Mouse (Mus musculus): ENCODE data around the gene Tut7. TPM values are rescaled to one million over a fixed set of nuclear protein-coding genes. Genes with fewer than 3 reads are reported as not detected.
"Not testable (repeated sequence)": the region's sequence is repeated elsewhere in the genome, so short reads cannot be mapped to it uniquely, and the experiment has no call there.

Tut7 gene
- polyA plus RNA-seq, 1 experiment from 2014 or later: 48.9 TPM

DNA sequence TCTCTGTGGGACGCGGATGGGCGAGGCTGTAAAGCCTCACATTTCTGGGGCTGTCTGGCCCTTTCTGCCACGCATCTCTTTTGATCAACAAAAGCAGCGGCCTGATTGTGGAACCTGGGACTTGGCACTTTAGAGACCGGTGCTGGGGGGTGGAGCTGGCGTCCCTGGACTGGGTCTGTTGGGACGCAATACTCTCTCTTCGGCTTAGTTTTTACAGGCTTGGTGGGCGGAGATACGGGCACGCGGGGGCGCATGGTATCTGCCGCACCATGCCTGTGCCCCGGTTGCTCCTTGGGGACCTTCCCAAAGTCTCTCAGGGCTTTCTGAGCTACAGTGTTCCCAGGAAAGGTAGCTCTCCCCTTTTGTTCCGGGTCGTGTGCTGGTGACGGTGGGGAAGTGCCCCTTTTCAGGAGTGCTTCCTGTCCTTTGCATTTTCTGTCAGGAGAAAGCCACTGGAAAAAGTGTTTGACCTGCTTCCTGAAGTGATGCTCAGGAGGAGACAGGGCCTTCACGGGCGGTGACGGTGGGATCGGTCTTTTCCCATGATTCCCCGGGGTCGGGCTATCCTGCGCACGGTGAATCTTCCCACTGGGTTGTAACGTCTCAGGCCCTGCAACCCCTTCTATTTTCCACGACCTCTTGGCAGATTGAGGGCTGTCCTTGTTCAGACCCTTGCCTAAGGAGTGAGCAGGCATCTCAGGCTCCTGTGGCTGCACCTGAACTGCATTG is 96.6 kb downstream of the Tut7 start:
- Histone ChIP-seq H3K9me3 (replicated peaks) (no peaks in the 10 kb centered on the region), H3K4me2 (peak overlapping the region; percentile 51), H3K9ac (no peak overlapping the region), H3K4me3 (replicated peaks) (peak overlapping the region; percentile 17; the same call in 1 of the 2 replicates), H3K27me3 (0 out of 2 replicates have a peak, but pooled peaks cover 10% of the 10 kb centered on the region), H3K27ac (no peak overlapping the region), H3K36me3 (no peaks in the 10 kb centered on the region), H3K4me1 (peaks cover 6% of the 10 kb centered on the region)
- WGBS: 27% methylated on average over 29 of the region's 29 CpGs
- no peak for ATAC-seq (replicated peaks; ENCODE audit: low FRiP score)

DNA sequence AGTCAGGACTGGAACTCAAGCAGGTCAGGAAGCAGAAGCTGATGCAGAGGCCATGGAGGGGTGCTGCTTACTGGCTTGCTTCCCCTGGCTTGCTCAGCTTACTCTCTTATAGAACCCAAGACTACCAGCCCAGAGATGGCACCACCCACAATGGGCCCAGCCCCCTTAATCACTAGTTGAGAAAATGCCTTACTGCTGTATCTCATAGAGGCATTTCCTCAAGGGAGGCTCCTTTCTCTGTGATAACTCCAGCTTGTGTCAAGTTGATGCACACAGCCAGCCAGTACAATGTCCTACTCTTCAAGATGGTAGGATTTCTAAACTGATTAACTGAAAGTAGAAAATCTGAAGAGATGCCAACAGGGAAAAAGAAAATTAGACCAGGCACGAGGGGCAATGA is 100.9 kb downstream of the Tut7 start:
- not testable (repeated sequence) for H3K9ac ChIP-seq; H3K9me3 ChIP-seq (replicated peaks); H3K4me2 ChIP-seq; H3K27ac ChIP-seq; H3K4me1 ChIP-seq; ATAC-seq (replicated peaks; ENCODE audit: low FRiP score); H3K36me3 ChIP-seq; H3K4me3 ChIP-seq (replicated peaks)
- 0 out of 2 replicates have a peak, but pooled peaks cover 10% of the 10 kb centered on the region for H3K27me3 ChIP-seq
- 78% methylated on average over 1 of the region's 1 CpGs for WGBS

Other genes starting within 250 kb of the Tut7 start
- 12.5 and 13.3 TPM in 2 replicates for gene Agtpbp1, start 237.9 kb downstream of the Tut7 start, polyA plus RNA-seq (2015; fragmentation: Nextera tagmentation; extraction: Ambion mirVana)
- gene Naa35, start 237.9 kb downstream of the Tut7 start, polyA plus RNA-seq (2015; fragmentation: Nextera tagmentation; extraction: Ambion mirVana): 101 and 113 TPM in 2 replicates
- 37.9 and 40.5 TPM in 2 replicates for gene Golm1, start 147.3 kb downstream of the Tut7 start, polyA plus RNA-seq (2015; fragmentation: Nextera tagmentation; extraction: Ambion mirVana)
- not detected in 2 replicates for gene 4921517D22Rik, start 129.0 kb downstream of the Tut7 start, polyA plus RNA-seq (2015; fragmentation: Nextera tagmentation; extraction: Ambion mirVana)
- 0.04 TPM in 1 of 2 replicates, not detected in the other for gene Spata31d1a, start 112.8 kb downstream of the Tut7 start, polyA plus RNA-seq (2015; fragmentation: Nextera tagmentation; extraction: Ambion mirVana)
- 0.04 TPM in 1 of 2 replicates, not detected in the other for gene Spata31d1b, start 110.9 kb downstream of the Tut7 start, polyA plus RNA-seq (2015; fragmentation: Nextera tagmentation; extraction: Ambion mirVana)
- not detected in 2 replicates for gene Spata31d1d, start 91.4 kb downstream of the Tut7 start, polyA plus RNA-seq (2015; fragmentation: Nextera tagmentation; extraction: Ambion mirVana)
- gene 1700014D04Rik, start 76.4 kb downstream of the Tut7 start, polyA plus RNA-seq (2015; fragmentation: Nextera tagmentation; extraction: Ambion mirVana): not detected in 2 replicates
- gene Isca1, start 53.3 kb downstream of the Tut7 start, polyA plus RNA-seq (2015; fragmentation: Nextera tagmentation; extraction: Ambion mirVana): 128 and 134 TPM in 2 replicates
- not detected in 2 replicates for gene Gm49354, start 40.9 kb downstream of the Tut7 start, polyA plus RNA-seq (2015; fragmentation: Nextera tagmentation; extraction: Ambion mirVana)